ENCODE assay signal across 8 mouse cellular contexts in the genomic region with DNA sequence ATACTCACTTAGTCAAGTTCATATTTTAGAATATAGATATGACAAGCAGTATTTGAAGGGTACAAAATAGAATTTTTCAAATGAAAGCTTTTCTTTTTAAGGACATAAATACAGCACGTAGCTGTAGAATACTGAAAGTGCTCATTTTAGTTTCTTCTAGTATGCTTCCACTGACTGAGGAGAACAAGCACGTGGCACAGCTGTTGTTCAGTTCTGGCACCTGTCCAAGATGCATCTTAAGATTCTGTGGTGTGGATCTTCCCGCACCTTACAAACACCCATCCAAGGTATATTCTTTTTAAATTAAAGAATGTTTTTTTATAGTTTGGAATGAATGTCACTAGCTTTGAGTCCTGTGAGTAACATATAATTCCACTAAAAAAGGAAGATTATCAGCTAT. TPM values are rescaled to one million over a fixed set of nuclear protein-coding genes. Genes with fewer than 3 reads are reported as not detected.
A peak's percentile ranks its signal among the peaks of the same experiment; 100 is the strongest.
DNase-seq lines count a peak whose midpoint lies in the region; ATAC-seq and TF ChIP-seq lines count a peak whose summit lies in the region.

No protein-coding gene starts in this region.

- no peak for TF ChIP-seq CTCF in embryonic fibroblast, embryonic 13.5 days (IDR thresholded peaks at IDR 0.05; ENCODE audit: borderline replicate concordance, insufficient read depth, low read length)

- H3K36me3 ChIP-seq in heart, embryonic 13.5 days = peaks cover 14% of the 10 kb centered on the region
- peaks cover 2% of the 10 kb centered on the region; the same call in 1 of the 2 replicates for H3K36me3 ChIP-seq in ES-E14 (ENCODE audit: control insufficient read depth, insufficient read depth, low read length, poor library complexity, severe bottlenecking)
- 0 out of 2 replicates have a peak, but pooled peaks cover 3% of the 10 kb centered on the region for H3K36me3 ChIP-seq in neural tube, embryonic 13.5 days

- H3K9ac ChIP-seq in heart, embryonic 13.5 days = peak overlapping the region; percentile 96; the same call in 1 of the 2 replicates
- H3K9ac ChIP-seq in ES-E14 (ENCODE audit: insufficient read depth, low read depth, low read length, poor library complexity, severe bottlenecking) = peak overlapping the region; percentile 31; the same call in 1 of the 2 replicates
- H3K9ac ChIP-seq in neural tube, embryonic 13.5 days = peak overlapping the region; percentile 88

- no peak for TF ChIP-seq POLR2A in embryonic fibroblast, embryonic 13.5 days (IDR thresholded peaks at IDR 0.05; ENCODE audit: low read depth, low read length)

- no peak overlapping the region for H3K27ac ChIP-seq in heart, embryonic 13.5 days (replicated peaks)
- H3K27ac ChIP-seq in ES-E14 (ENCODE audit: insufficient read depth, low read depth, low read length, poor library complexity, severe bottlenecking) = no peak overlapping the region
- H3K27ac ChIP-seq in embryonic fibroblast, embryonic 13.5 days (ENCODE audit: insufficient read depth, low read length) = no peak overlapping the region
- no peak overlapping the region for H3K27ac ChIP-seq in neural tube, embryonic 13.5 days (replicated peaks)

- in situ Hi-C loops in ES-E14 (cut with MboI; ENCODE audit: low sequenced_read_pairs in 2 of 2, unreplicated experiment in 2 of 2) = no loop called here

- H3K4me2 ChIP-seq in heart, embryonic 13.5 days = peak overlapping the region; percentile 74
- peak overlapping the region; percentile 69 for H3K4me2 ChIP-seq in neural tube, embryonic 13.5 days

- no peaks in the 10 kb centered on the region for H3K9me3 ChIP-seq in heart, embryonic 13.5 days
- no peaks in the 10 kb centered on the region for H3K9me3 ChIP-seq in ES-E14 (ENCODE audit: control insufficient read depth, insufficient read depth, low read depth, low read length)
- no peaks in the 10 kb centered on the region for H3K9me3 ChIP-seq in neural tube, embryonic 13.5 days

- DNase-seq in heart, adult 11 months = no peak
- no peak for DNase-seq in ES-E14 (ENCODE audit: low read depth, low spot score)
- DNase-seq in kidney, postnatal 36 days = peak; percentile 26 to 37
- DNase-seq in frontal cortex, postnatal 36 days (ENCODE audit: low spot score in 2 of 2) = no peak
- DNase-seq in ovary, postnatal 10 days (ENCODE audit: low spot score) = no peak

- peak overlapping the region; percentile 84 for H3K4me3 ChIP-seq in heart, embryonic 13.5 days
- peak overlapping the region; percentile 25 to 97; a peak in 3 of 4 replicates for H3K4me3 ChIP-seq in ES-E14 (ENCODE audit: insufficient read depth in 1 of 2, low read depth in 1 of 2, low read length in 2 of 2, poor library complexity in 1 of 2, severe bottlenecking in 1 of 2)
- peak overlapping the region; percentile 41 for H3K4me3 ChIP-seq in embryonic fibroblast, embryonic 13.5 days (ENCODE audit: insufficient read depth, low read length)
- peak overlapping the region; percentile 81 for H3K4me3 ChIP-seq in neural tube, embryonic 13.5 days

- WGBS in heart, embryonic 13.5 days = 47% methylated on average over 3 of the region's 3 CpGs
- 39% methylated on average over 3 of the region's 3 CpGs for whole genome bisulfite sequencing in neural tube, embryonic 13.5 days

- ATAC-seq in heart, embryonic 13.5 days (ENCODE audit: extremely low read depth, insufficient number of reproducible peaks, low FRiP score, low TSS enrichment) = no peak
- ATAC-seq in neural tube, embryonic 13.5 days (ENCODE audit: low read depth) = no peak

- no peaks in the 10 kb centered on the region for H3K27me3 ChIP-seq in heart, embryonic 13.5 days (replicated peaks)
- H3K27me3 ChIP-seq in neural tube, embryonic 13.5 days = no peaks in the 10 kb centered on the region

- H3K4me1 ChIP-seq in heart, embryonic 13.5 days = peaks cover 16% of the 10 kb centered on the region
- H3K4me1 ChIP-seq in ES-E14 (ENCODE audit: control insufficient read depth in 2 of 2, insufficient read depth in 2 of 2, low read length in 2 of 2, poor library complexity in 1 of 2) = peaks cover 2 to 3% of the 10 kb centered on the region in 2 experiments
- H3K4me1 ChIP-seq in embryonic fibroblast, embryonic 13.5 days (ENCODE audit: control insufficient read depth, insufficient read depth, low read length) = no peaks in the 10 kb centered on the region
- peaks cover 34% of the 10 kb centered on the region for H3K4me1 ChIP-seq in neural tube, embryonic 13.5 days (replicated peaks)

TF ChIP-seq in ES-E14, 5 proteins besides CTCF, POLR2A, EP300 and RAD21:
- no peak for TF ChIP-seq ZC3H11A (IDR thresholded peaks at IDR 0.05; ENCODE audit: borderline replicate concordance, low read depth, low read length)
- no peak for TF ChIP-seq HCFC1 (IDR thresholded peaks at IDR 0.05; ENCODE audit: borderline replicate concordance, insufficient read depth, low read length)
- TF ChIP-seq ZNF384 (IDR thresholded peaks at IDR 0.05; ENCODE audit: low read depth, low read length) = no peak
- TF ChIP-seq MAFK (IDR thresholded peaks at IDR 0.05; ENCODE audit: insufficient read depth, low read depth, low read length) = no peak
- TF ChIP-seq CHD2 (IDR thresholded peaks at IDR 0.05; ENCODE audit: low read depth, low read length) = no peak

RNA-seq across cellular contexts. Expression of a gene that starts 1.4 kb away (rescaled TPM):
- 24.9 and 26.0 TPM in 2 replicates for polyA plus RNA-seq in heart, embryonic 13.5 days (2015; fragmentation: Nextera tagmentation; extraction: Ambion mirVana)
- total RNA-seq in ES-E14 (2012; rRNA removed) = 56.2 and 60.8 TPM in 2 replicates
- 30.5 and 43.2 TPM in 2 replicates for polyA plus RNA-seq in embryonic fibroblast, embryonic 13.5 days (2011; ENCODE audit: insufficient read length, low read depth, missing spikeins)
- 38.8 and 45.1 TPM in 2 replicates for polyA plus RNA-seq in neural tube, embryonic 13.5 days (2015; fragmentation: Nextera tagmentation; extraction: Ambion mirVana)

RNA-seq across cellular contexts. Expression of a gene that starts 1.7 kb away (rescaled TPM):
- 11.8 and 12.0 TPM in 2 replicates for polyA plus RNA-seq in heart, embryonic 13.5 days (2015; fragmentation: Nextera tagmentation; extraction: Ambion mirVana)
- 22.7 and 28.8 TPM in 2 replicates for total RNA-seq in ES-E14 (2012; rRNA removed)
- 28.2 and 44.8 TPM in 2 replicates for polyA plus RNA-seq in embryonic fibroblast, embryonic 13.5 days (2011; ENCODE audit: insufficient read length, low read depth, missing spikeins)
- 14.1 and 14.3 TPM in 2 replicates for polyA plus RNA-seq in neural tube, embryonic 13.5 days (2015; fragmentation: Nextera tagmentation; extraction: Ambion mirVana)

RNA-seq across cellular contexts. Expression of a gene that starts 33.7 kb away (rescaled TPM):
- polyA plus RNA-seq in heart, embryonic 13.5 days (2015; fragmentation: Nextera tagmentation; extraction: Ambion mirVana) = 12.6 and 14.2 TPM in 2 replicates
- total RNA-seq in ES-E14 (2012; rRNA removed) = 7.9 and 8.5 TPM in 2 replicates
- 25.1 and 32.3 TPM in 2 replicates for polyA plus RNA-seq in embryonic fibroblast, embryonic 13.5 days (2011; ENCODE audit: insufficient read length, low read depth, missing spikeins)
- 128 and 133 TPM in 2 replicates for polyA plus RNA-seq in neural tube, embryonic 13.5 days (2015; fragmentation: Nextera tagmentation; extraction: Ambion mirVana)

Comparison
In these comparisons a context has a peak if more than half of its experiments do, and no peak if none do; other contexts are left out.
1. H3K9ac ChIP-seq: peak in every context shown above with its lines; median percentile 96 in heart, embryonic 13.5 days; 88 in neural tube, embryonic 13.5 days; 31 in ES-E14.
2. DNase-seq: peak in kidney, postnatal 36 days (2 of 2); none in heart, adult 11 months (single experiment), ES-E14 (single experiment), frontal cortex, postnatal 36 days (0 of 2) and ovary, postnatal 10 days (single experiment).
3. Peak in every context shown above with its lines, with median percentiles within 50 percentile points of each other: H3K4me3 ChIP-seq.